Mouse (Mus musculus) cerebellum, postnatal 14 days (tissue): Measurements from ENCODE around the gene Fgr.
"Not testable (repeated sequence)": the region's sequence is repeated elsewhere in the genome, so short reads cannot be mapped to it uniquely, and the experiment has no call there.

Source experiments
- DNase-seq, 2 experiments: peaks; one replicate each; pipeline ENCODE4 v3.0.0; 2021; ENCODE audit warnings: mixed read lengths in 2 of 2

The Fgr gene

DNA sequence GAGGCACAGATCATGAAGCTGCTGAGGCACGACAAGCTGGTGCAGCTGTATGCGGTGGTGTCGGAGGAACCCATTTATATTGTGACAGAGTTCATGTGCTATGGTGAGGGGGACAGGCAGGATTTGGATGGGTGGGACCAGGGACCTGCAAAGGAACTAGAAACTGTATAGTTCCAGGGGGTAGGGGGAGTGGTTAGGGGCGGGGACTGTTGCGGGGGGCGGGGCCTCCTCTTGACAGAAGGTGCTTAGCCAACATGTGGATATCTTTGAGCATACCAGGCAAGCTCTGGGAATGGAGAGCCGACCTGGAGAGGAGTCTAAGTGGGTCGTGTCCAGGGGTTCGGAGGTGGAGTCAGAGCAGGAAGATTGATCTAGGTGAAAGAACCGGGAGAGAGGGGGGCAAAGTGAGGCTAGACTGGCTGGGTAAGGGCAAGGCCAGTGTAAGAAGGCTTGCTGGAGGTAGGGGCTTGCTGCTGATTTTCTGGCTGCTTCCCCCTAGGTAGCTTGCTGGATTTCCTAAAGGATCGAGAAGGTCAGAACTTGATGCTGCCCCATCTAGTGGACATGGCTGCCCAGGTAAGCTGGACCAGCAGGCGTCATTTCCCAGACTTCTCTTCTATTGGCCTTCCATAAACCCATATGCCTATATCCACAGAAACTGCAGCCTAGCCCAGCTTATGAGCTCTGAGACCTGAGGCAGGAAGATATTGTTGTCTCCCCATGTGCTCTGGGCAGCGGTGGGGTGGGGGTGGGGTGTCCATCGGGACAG lies 23.8 kb downstream of the Fgr start:
- DNase-seq = no peak

DNA sequence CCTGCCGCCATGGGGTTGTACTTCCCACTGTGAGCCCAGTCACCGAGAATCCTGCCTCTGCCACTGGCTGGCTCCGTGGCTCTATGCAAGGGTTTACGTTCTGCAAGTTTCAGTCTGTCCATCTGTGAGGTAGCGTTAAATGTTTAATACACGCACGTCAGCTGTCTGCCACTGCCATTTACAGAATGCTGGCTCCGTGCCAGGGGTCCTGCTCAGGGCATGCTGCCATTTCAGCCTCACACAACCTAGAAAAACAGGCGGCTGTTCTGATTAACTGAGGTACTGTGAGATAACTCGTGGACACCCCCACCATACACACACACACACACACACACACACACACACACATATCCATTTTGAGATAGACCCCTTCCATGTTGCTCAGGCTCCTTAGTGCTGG lies 29.0 kb downstream of the Fgr start:
- DNase-seq = peak; percentile 84 to 91

GRCm38 (mm10) chr4:133003316-133004018 lies 29.6 kb downstream of the Fgr start:
- DNase-seq = peak; percentile 55 to 68

DNA sequence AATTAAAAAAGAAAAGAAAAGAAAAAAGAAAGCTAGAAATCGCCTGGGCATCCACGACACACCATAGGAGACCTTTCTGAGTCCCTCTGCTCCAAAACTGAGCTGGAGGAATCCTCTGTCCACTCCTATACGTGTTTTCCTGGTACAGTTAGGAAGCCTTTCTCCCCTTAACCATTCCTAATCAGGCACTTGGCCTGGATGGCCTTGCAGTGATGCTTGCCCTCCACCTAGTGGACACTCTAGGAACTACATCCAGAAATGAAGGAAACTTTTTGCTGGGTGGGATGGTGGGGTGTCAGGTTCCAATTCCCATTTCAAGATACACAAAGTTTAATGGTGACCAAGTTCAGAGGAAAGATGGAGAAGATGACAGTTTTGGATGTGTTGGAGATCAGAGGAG lies 31.3 kb downstream of the Fgr start:
- peak; percentile 92 for DNase-seq

DNA sequence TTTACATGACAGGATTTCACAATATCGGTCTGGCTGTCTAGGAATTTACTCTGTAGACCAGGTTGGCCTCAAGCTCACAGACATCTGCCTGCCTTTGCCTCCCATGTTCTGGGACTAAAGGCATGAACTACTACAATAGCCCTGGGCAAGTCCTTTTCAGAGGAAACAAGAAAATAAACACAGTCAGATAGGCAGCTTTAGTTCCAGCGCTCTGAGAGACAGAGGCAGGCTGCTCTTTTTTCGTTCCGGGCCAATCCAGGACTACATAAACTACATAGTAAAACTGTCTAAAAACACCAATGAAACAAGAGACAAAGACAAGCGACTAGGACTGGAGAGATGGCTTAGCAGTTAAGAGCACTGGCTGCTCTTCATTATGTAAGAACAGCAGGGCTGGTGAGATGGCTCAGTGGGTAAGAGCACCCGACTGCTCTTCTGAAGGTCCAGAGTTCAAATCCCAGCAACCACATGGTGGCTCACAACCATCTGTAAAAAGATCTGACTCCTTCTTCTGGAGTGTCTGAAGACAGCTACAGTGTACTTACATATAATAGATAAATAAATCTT lies 32.1 kb downstream of the Fgr start:
- not testable (repeated sequence) for DNase-seq

DNA sequence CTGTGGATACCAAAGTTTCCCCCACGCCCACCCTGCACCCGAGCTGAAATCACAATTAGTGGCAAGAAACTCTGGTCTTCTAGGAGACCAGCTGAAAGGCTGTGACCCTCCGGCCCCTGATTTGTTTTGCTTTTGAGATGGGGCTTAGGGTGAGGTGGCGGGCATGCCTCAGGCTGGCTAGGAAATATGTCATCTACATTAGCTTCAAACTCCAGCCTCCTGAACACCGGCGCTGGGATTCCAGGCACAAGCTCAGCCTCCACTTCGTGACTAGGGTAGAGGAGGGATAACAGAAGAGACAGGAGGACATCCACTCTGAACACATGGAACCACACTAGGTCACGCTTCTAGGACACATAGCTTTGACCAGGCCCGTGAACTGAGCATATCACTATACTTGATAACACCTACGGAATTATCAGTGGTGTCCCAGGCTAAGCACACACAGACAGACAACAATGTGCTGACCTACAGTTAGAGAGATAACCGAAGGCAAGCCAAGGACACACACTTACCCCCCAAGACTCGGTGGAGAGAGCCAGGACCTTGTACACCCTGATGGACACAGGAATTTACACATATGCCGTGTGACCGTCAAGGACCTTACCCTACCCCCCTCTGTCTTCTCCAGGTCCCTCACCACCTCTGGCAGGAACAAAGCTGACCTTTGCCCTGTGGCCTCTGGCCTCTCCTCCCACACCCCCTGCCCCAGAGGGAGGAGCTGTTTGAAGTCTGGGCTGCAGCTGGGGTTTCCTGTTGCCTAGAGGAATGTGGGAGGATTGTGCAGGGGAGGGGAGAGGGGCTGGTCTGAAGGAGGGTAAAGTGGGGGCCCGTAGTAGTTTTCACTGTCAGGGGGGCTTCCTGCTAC lies 33.9 kb downstream of the Fgr start:
- DNase-seq = no peak

DNA sequence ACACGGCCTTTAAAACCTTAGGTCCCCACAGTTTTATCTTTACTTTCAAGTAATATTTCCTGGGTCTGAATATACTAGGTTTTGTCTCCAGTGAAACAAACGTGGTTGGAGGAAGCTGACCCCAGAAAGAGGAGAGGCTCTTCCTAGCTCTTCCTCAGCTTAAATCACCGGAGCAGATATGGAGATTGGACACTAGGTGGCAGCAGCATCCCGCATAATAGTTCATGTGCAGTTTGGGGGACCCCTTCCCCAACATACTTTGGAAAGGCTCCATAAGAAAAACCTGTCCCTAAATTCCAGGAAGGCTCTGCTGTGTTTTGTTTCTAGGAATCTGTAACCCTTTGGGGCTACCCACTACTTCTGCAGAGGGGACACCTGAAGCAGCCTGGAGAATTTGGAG lies 35.2 kb downstream of the Fgr start:
- peak; percentile 85 to 86 for DNase-seq

DNA sequence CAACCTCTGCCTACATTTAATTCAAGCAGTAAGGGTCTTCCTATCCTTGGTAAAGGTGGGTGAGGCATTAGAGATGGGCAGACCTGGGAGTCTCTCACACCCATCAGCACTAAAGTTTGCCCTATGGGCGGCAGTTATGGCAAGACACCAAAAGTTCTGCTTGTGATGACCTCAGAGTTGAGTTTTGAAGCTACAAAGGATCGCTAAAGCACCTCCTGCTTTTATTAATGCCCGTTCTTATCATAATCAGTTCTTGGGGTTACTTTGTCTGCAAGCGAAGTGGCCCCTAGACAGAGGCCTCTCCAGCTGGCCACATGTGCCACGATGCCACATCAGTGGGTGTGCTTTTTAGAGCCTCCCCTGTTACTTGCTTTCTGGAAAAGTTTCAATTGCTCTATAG lies 35.8 kb downstream of the Fgr start:
- no peak for DNase-seq

DNA sequence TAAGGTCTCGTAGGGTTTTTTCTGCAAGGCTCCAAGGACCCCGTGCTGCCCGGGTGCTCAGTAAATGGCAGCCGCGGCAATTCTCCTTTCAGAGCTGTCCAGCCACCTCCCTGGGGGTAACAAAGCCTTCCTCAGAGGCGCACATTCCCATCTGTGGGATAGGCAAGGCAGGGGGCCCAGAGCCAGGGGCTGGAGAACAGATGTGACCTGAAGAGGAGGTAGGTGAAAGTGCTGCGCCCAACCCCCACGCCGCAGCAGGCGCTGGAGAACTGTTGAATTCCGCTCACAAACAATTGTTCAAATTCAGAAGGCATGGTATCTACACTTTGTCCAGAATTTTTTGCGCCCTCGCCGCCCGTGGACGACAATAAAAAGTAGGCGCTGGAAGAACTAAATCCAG lies 36.7 kb downstream of the Fgr start:
- DNase-seq = peak in 1 of 2 experiments; percentile 52

DNA sequence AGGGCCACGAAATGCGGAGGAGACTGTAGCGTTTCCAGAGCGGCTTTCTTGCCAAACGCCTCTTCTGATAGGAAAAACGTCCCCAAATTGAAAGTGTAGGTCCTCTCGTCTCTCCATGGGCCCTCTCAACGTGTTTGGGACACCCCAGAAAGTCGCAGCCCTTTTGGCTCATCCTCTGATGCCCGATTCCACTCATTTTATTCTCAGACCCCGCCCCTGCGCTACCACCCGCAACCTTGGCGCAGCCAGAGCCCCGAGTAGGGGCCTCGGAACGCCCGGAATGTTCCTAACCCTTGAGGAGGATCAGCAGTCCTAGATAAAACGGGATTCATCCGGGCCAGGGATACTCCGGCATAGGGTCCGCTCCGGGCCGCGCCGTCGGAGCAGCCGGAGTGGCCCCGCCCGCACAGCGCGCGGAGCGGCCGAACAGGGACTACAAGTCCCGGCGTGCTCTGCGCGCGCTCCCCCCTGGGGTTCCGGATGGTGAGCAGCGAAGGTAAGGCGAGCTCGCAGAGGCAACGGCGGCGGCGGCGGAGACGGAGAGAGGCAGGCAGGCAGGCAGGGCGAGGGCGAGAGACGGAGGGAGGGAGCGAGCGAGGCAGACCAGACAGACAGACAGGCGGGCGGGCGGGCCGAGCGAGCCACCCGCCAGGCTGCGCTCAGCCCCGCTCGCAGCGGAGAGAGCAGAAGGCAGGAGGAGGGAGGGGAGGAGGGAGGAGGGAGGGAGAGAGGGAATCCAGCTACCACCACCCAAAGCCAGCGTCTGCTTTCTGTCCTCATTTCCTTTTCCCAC lies 37.3 kb downstream of the Fgr start, which contains the start of gene Ahdc1:
Gene Ahdc1 (plus strand): TSS at position 233 of the 793 bp plus-strand sequence.
- peak; percentile 99 for DNase-seq

GRCm38 (mm10) chr4:133011821-133012775 lies 38.2 kb downstream of the Fgr start:
- DNase-seq = peak; percentile 61 to 74

DNA sequence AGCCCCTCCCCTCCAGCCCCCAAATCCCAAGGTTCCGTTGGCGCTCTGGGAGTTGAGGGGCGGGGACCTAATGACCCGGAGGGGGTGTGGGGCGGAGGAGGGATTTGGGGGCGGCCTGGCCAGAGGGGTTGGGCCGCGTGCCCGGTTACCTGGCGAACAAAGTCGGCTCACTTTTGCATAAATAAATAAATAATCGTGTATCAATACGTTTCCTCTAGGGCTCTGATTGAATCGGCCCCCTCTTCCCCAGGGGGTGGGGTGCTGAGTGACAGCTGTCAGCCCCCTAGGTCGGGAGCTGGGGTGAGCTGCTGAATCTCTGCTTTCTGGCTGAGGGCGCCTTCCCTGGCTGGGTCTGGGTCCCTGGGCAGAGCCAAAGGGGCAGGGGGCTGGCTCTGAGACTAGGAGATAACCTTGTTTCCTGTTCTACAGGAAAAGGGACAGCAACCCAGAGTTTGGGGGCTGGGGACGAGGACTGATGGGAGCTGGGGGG lies 38.9 kb downstream of the Fgr start:
- peak; percentile 63 to 70 for DNase-seq

GRCm38 (mm10) chr4:133013266-133013891 lies 39.5 kb downstream of the Fgr start:
- DNase-seq = peak; percentile 58 to 65

GRCm38 (mm10) chr4:133014088-133014487 lies 40.2 kb downstream of the Fgr start:
- DNase-seq = peak; percentile 61 to 68

- peak; percentile 63 to 65 for DNase-seq
Observed at GRCm38 (mm10) chr4:133014896-133015709, 41.2 kb downstream of the Fgr start.

GRCm38 (mm10) chr4:133015710-133016651 lies 42.1 kb downstream of the Fgr start:
- peak in 1 of 2 experiments; percentile 37 for DNase-seq

DNA sequence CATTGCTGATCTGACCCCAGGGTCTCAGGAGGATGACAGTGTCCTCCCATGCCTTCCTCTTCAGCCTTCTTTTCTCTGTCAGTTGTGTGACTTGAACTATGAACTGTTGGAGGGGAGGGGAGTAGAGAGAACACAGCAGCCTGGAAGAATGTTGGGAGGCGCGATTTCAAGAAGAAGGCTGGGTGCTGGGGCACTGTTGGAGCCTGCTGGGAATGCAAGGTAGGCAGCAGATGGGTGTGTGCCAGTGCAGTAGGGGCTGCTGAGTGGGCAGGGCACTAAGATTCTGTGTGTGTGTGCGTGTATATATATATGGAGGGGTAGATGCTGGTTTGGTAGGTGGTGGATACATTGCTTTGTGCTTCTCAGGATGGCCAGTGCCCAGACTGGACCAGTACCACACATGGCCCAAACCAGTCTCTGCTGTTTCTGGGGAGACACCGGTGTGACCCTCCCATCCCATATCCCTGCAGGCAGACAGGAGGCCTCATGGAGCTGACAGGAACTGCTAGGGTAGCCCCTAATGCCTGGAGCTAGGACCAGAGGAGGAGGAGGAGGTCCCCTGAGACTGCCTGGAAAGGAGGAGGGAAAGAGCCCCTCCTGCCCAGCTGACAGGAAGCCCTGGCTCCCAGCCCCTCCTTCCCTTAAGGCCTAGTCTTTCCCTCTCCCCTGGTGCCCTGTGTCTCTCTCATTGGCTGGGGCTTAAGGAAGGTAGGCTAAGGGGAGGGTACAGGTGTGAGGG lies 43.0 kb downstream of the Fgr start:
- no peak for DNase-seq
